Mouse (Mus musculus) adrenal gland, adult 18-20 months (tissue): ENCODE data around the gene Fhl3. TPM values are rescaled to one million over a fixed set of nuclear protein-coding genes. Genes with fewer than 3 reads are reported as not detected.

Experiments used
- DNase-seq, 2 experiments: peaks; one replicate each; pipeline ENCODE4 v3.0.0; 2021 to 2022; ENCODE audit warnings: low spot score in 2 of 2
- microRNA-seq, 2 experiments: library from miRNA; unstranded; fragments of <30 nt; microRNA quantifications; one replicate each; pipeline ENCODE4 v1.2.0; 2021; ENCODE audit warnings: borderline number of aligned reads in 2 of 2
- total RNA-seq, 2 experiments: library from RNA; stranded (reverse); gene quantifications; 1 replicate in 1 of 2; 2 replicates in 1 of 2; pipeline ENCODE4 v1.2.3; 2021

Gene Fhl3
- total RNA-seq, 2 experiments from 2014 or later: 6.3 to 15.0 TPM

DNA sequence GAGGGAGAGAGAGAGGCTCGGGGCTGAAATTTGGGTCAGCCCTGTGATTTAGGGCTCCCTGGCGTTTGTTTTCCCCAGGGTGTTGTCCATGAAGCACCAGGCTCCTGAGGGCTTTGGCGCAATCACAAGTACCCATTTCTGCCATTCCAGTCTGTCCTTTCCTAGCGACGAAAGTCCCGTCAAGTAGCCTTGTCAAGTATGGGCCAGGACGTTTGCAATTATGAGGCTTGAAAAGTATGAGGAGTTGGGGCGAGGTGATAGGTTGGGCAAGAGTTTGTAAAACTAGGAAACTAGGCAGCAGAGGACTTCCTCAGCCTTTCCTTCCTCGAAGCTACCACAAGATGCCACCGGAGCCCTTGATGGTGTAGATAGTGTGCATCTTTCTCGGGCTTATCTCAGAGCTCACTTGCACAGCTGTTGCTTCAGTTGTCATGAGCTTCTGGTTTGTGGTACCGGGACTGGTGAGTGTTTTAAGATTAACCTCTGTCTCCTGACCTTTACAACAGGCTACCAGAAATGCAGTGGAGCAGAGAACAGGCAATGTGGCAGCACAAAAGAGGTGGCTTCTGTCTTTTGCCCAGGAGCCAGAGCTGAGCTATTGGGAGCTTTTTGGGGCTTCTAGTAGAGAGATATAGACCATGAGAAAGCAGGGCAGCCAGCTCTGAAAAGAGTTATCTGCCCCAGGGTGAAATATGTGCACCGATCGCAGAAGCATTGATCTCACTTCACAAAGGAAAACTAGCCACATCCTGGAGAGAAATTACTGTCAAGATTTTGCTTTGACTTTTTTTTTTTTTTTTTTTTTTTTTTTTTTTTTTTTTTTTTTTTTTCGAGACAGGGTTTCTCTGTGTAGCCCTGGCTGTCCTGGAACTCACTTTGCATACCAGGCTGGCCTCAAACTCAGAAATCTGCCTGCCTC is 52.0 kb downstream of the Fhl3 start:
- no peak for DNase-seq

DNA sequence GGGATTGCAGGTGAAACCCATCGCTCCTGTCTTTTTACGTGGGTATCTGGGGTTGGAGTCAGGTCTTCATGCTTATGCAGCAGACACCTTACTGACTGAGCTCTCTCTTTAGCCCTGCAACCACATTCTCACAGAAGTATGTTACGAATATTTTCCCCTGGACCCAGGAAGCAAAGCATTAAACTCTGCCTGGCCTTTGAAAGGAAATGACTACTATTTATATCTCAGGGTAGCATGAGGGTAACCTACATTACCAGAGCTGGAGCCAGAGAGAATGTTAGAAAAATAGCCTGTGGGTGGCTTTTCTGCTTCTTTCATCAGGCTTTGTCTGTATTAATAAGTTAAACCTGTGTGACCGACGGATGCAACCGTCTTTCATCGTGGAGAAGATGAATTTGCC is 55.0 kb downstream of the Fhl3 start:
- no peak for DNase-seq

Small RNAs within 50 kb of the gene (microRNA-seq; reads per million reads assigned to microRNA genes)
- gene Gm24721 (0 reads per million in 2 experiments), gene Mir697 (0 reads per million in 2 experiments), gene Mir698 (0.47 to 0.61 reads per million in 2 experiments)

Other genes with a start within 250 kb of the Fhl3 start
- gene 3100002H09Rik, start 89.9 kb upstream of the Fhl3 start, total RNA-seq: not detected
- not detected for gene Pou3f1, start 43.9 kb upstream of the Fhl3 start, total RNA-seq
- 10 to 100 TPM; 32.5 to 35.7 TPM for gene Utp11, start 7.1 kb upstream of the Fhl3 start, total RNA-seq
- 10 to 100 TPM; 33.1 to 34.9 TPM for gene Sf3a3, start 14.1 kb downstream of the Fhl3 start, total RNA-seq
- 10 to 100 TPM; 16.9 to 18.8 TPM for gene Inpp5b, start 41.1 kb downstream of the Fhl3 start, total RNA-seq
- gene Mtf1, start 101.4 kb downstream of the Fhl3 start, total RNA-seq: 10 to 100 TPM; 27.0 TPM
- 10 to 100 TPM; 36.8 to 44.2 TPM for gene Yrdc, start 150.0 kb downstream of the Fhl3 start, total RNA-seq
- 10 to 100 TPM; 44.6 TPM for gene 1110065P20Rik, start 150.5 kb downstream of the Fhl3 start, total RNA-seq
- gene Maneal, start 161.5 kb downstream of the Fhl3 start, total RNA-seq: 1 to 10 TPM; 4.0 to 5.0 TPM
- gene Epha10, start 180.2 kb downstream of the Fhl3 start, total RNA-seq: 1 to 10 TPM; 1.9 to 2.4 TPM
- gene 9930104L06Rik, start 236.3 kb downstream of the Fhl3 start, total RNA-seq: 10 to 100 TPM; 12.7 to 14.0 TPM
- gene Cdca8, start 238.6 kb downstream of the Fhl3 start, total RNA-seq: 1 to 10 TPM; 2.3 to 2.5 TPM